Mouse (Mus musculus): ENCODE measurements around the gene Anapc7. TPM values are rescaled to one million over a fixed set of nuclear protein-coding genes. Genes with fewer than 3 reads are reported as not detected.
"Not testable (repeated sequence)": the region's sequence is repeated elsewhere in the genome, so short reads cannot be mapped to it uniquely, and the experiment has no call there.

The Anapc7 gene
- polyA plus RNA-seq, 1 experiment, result not detected

GRCm38 (mm10) chr5:122415465-122415864 lies 6.0 kb upstream of the Anapc7 start:
- Histone ChIP-seq H3K4me3 (ENCODE audit: insufficient read depth, low read depth, low read length) (no peak overlapping the region), H3K27ac (ENCODE audit: insufficient read depth, low read depth, low read length) (no peak overlapping the region), H3K4me1 (ENCODE audit: control insufficient read depth, insufficient read depth, low read length) (no peaks in the 10 kb centered on the region)
- TF ChIP-seq CTCF (IDR thresholded peaks at IDR 0.05; ENCODE audit: insufficient read depth, low read depth, low read length), result no peak
- no peak for TF ChIP-seq POLR2A (IDR thresholded peaks at IDR 0.05; ENCODE audit: insufficient read depth, low read depth, low read length)
- WGBS, result 87% methylated on average over 12 of the region's 12 CpGs

- H3K4me3 ChIP-seq (ENCODE audit: insufficient read depth, low read depth, low read length); H3K27ac ChIP-seq (ENCODE audit: insufficient read depth, low read depth, low read length); H3K4me1 ChIP-seq (ENCODE audit: control insufficient read depth, insufficient read depth, low read length): not testable (repeated sequence)
- WGBS, result 63% methylated on average over 4 of the region's 4 CpGs
Measured at GRCm38 (mm10) chr5:122420676-122421075, 817 bp upstream of the Anapc7 start.

- no peak for TF ChIP-seq POLR2A (IDR thresholded peaks at IDR 0.05; ENCODE audit: insufficient read depth, low read depth, low read length)
- no peak; the same call in 1 of the 2 replicates for TF ChIP-seq CTCF (IDR thresholded peaks at IDR 0.05; ENCODE audit: insufficient read depth, low read depth, low read length)
- H3K4me3 ChIP-seq (ENCODE audit: insufficient read depth, low read depth, low read length), result peak overlapping the region; percentile 95
- peak overlapping the region; percentile 86 for H3K27ac ChIP-seq (ENCODE audit: insufficient read depth, low read depth, low read length)
- under 1% methylated on average over 73 of the region's 73 CpGs for WGBS
- peaks cover 5% of the 10 kb centered on the region for H3K4me1 ChIP-seq (ENCODE audit: control insufficient read depth, insufficient read depth, low read length)
Measured at GRCm38 (mm10) chr5:122422071-122422964, 825 bp downstream of the Anapc7 start.

- WGBS, result 21% methylated on average over 15 of the region's 15 CpGs
- Histone ChIP-seq H3K27ac (ENCODE audit: insufficient read depth, low read depth, low read length) (no peak overlapping the region), H3K4me3 (ENCODE audit: insufficient read depth, low read depth, low read length) (peak overlapping the region; percentile 95), H3K4me1 (ENCODE audit: control insufficient read depth, insufficient read depth, low read length) (peaks cover 5% of the 10 kb centered on the region)
- TF ChIP-seq CTCF (IDR thresholded peaks at IDR 0.05; ENCODE audit: insufficient read depth, low read depth, low read length) (no peak), POLR2A (IDR thresholded peaks at IDR 0.05; ENCODE audit: insufficient read depth, low read depth, low read length) (no peak)
Measured at GRCm38 (mm10) chr5:122423083-122423482, 1.6 kb downstream of the Anapc7 start.

GRCm38 (mm10) chr5:122425550-122425949 lies 4.1 kb downstream of the Anapc7 start:
- peaks cover 5% of the 10 kb centered on the region for H3K4me1 ChIP-seq (ENCODE audit: control insufficient read depth, insufficient read depth, low read length)
- no peak for TF ChIP-seq POLR2A (IDR thresholded peaks at IDR 0.05; ENCODE audit: insufficient read depth, low read depth, low read length)
- no peak for TF ChIP-seq CTCF (IDR thresholded peaks at IDR 0.05; ENCODE audit: insufficient read depth, low read depth, low read length)
- 43% methylated on average over 2 of the region's 2 CpGs for WGBS
- no peak overlapping the region for H3K27ac ChIP-seq (ENCODE audit: insufficient read depth, low read depth, low read length)
- no peak overlapping the region for H3K4me3 ChIP-seq (ENCODE audit: insufficient read depth, low read depth, low read length)

GRCm38 (mm10) chr5:122430036-122430775 lies 8.7 kb downstream of the Anapc7 start:
- WGBS, result 90% methylated on average over 4 of the region's 4 CpGs
- no peaks in the 10 kb centered on the region for H3K4me1 ChIP-seq (ENCODE audit: control insufficient read depth, insufficient read depth, low read length)

GRCm38 (mm10) chr5:122431221-122431620 lies 9.7 kb downstream of the Anapc7 start:
- TF ChIP-seq CTCF (IDR thresholded peaks at IDR 0.05; ENCODE audit: insufficient read depth, low read depth, low read length), result no peak
- no peak for TF ChIP-seq POLR2A (IDR thresholded peaks at IDR 0.05; ENCODE audit: insufficient read depth, low read depth, low read length)
- no peak overlapping the region for H3K4me3 ChIP-seq (ENCODE audit: insufficient read depth, low read depth, low read length)
- H3K27ac ChIP-seq (ENCODE audit: insufficient read depth, low read depth, low read length), result no peak overlapping the region
- WGBS, result 84% methylated on average over 8 of the region's 8 CpGs
- no peaks in the 10 kb centered on the region for H3K4me1 ChIP-seq (ENCODE audit: control insufficient read depth, insufficient read depth, low read length)

More at GRCm38 (mm10) chr5:122430036-122430775, 8.7 kb downstream of the Anapc7 start:
- H3K27ac ChIP-seq (ENCODE audit: insufficient read depth, low read depth, low read length), result no peak overlapping the region
- H3K4me3 ChIP-seq (ENCODE audit: insufficient read depth, low read depth, low read length), result no peak overlapping the region
- TF ChIP-seq CTCF (IDR thresholded peaks at IDR 0.05; ENCODE audit: insufficient read depth, low read depth, low read length) (no peak), POLR2A (IDR thresholded peaks at IDR 0.05; ENCODE audit: insufficient read depth, low read depth, low read length) (no peak)

- 78% methylated on average over 4 of the region's 4 CpGs for WGBS
- H3K4me3 ChIP-seq (ENCODE audit: insufficient read depth, low read depth, low read length), result no peak overlapping the region
- H3K4me1 ChIP-seq (ENCODE audit: control insufficient read depth, insufficient read depth, low read length), result peaks cover 4% of the 10 kb centered on the region
- TF ChIP-seq POLR2A (IDR thresholded peaks at IDR 0.05; ENCODE audit: insufficient read depth, low read depth, low read length) (no peak), CTCF (IDR thresholded peaks at IDR 0.05; ENCODE audit: insufficient read depth, low read depth, low read length) (no peak)
- no peak overlapping the region for H3K27ac ChIP-seq (ENCODE audit: insufficient read depth, low read depth, low read length)
Measured at GRCm38 (mm10) chr5:122434541-122434940, 13.0 kb downstream of the Anapc7 start.
